Mouse (Mus musculus): ENCODE data around the gene Foxo6. TPM values are rescaled to one million over a fixed set of nuclear protein-coding genes. Genes with fewer than 3 reads are reported as not detected.

Gene Foxo6
- polyA plus RNA-seq, 1 experiment from 2014 or later: 0.13 TPM

GRCm38 (mm10) chr4:120231982-120232381, 55.2 kb downstream of the Foxo6 start:
- Histone ChIP-seq H3K27me3 (replicated peaks; ENCODE audit: insufficient read depth, low read length) (no peaks in the 10 kb centered on the region), H3K27ac (ENCODE audit: low read length) (no peak overlapping the region), H3K4me1 (ENCODE audit: insufficient read depth, low read depth, low read length) (no peaks in the 10 kb centered on the region), H3K9ac (replicated peaks; ENCODE audit: low read depth) (no peak overlapping the region), H3K36me3 (ENCODE audit: insufficient read depth, low read length) (no peaks in the 10 kb centered on the region), H3K4me3 (ENCODE audit: low read depth, low read length) (no peak overlapping the region), H3K9me3 (ENCODE audit: low read length) (no peaks in the 10 kb centered on the region), H3K4me2 (replicated peaks; ENCODE audit: low read depth, low read length) (no peak overlapping the region)
- DNase-seq (ENCODE audit: low spot score) (no peak), ATAC-seq (no peak)
- TF ChIP-seq CTCF (IDR thresholded peaks at IDR 0.05) (no peak), EP300 (IDR thresholded peaks at IDR 0.05) (no peak)
- WGBS: 72% methylated on average over 4 of the region's 4 CpGs

- Histone ChIP-seq H3K9me3 (ENCODE audit: low read length) (no peaks in the 10 kb centered on the region), H3K4me3 (ENCODE audit: low read depth, low read length) (no peak overlapping the region), H3K27me3 (replicated peaks; ENCODE audit: insufficient read depth, low read length) (no peaks in the 10 kb centered on the region), H3K9ac (replicated peaks; ENCODE audit: low read depth) (no peak overlapping the region), H3K36me3 (ENCODE audit: insufficient read depth, low read length) (no peaks in the 10 kb centered on the region), H3K4me1 (ENCODE audit: insufficient read depth, low read depth, low read length) (no peaks in the 10 kb centered on the region), H3K4me2 (replicated peaks; ENCODE audit: low read depth, low read length) (no peak overlapping the region), H3K27ac (ENCODE audit: low read length) (no peak overlapping the region)
- peak; percentile 80 for DNase-seq (ENCODE audit: low spot score)
- 14% methylated on average over 6 of the region's 6 CpGs for WGBS
- peak; percentile 79 for ATAC-seq
- TF ChIP-seq CTCF (IDR thresholded peaks at IDR 0.05) (peak; percentile 100), EP300 (IDR thresholded peaks at IDR 0.05) (no peak)
Measured at GRCm38 (mm10) chr4:120230256-120230649, 56.9 kb downstream of the Foxo6 start.

DNA sequence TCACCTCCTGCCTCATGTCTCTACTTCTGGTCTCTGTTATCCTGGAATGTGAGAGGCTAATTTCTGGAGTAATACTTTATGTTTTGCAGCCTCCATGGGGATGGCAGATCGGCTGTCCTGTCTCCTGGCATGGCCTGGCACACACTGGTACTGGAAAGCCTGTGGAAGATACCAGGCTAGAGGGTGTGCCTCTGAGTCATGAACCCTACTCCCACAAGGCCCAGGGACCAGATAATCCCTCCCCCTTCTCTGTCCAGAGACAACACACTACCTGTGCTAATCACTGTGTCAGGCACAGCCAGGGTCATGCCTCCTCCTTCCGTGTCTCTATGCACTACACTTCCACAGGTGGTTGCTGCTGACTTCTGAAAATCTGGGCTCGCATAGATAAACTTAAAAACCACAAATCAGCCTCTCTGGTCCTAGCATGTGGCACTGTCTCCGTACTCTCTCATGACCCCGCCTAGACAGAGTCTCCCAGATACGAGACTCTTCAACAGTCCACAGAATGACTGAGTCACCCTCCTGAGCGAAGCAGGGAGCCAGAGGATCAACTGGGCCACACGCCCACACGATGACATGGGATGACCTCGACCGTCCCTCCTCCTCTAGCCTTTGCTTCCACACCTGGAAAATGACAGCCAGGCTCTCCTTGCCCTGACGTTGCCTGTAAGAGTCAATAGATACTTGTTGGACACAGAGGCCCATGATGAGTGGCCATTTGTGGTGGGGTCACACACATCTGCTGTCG, 57.5 kb downstream of the Foxo6 start:
- peak; percentile 7; the same call in 1 of the 2 replicates for ATAC-seq
- Histone ChIP-seq H3K9ac (replicated peaks; ENCODE audit: low read depth) (no peak overlapping the region), H3K4me2 (replicated peaks; ENCODE audit: low read depth, low read length) (no peak overlapping the region), H3K9me3 (ENCODE audit: low read length) (no peaks in the 10 kb centered on the region), H3K4me1 (ENCODE audit: insufficient read depth, low read depth, low read length) (no peaks in the 10 kb centered on the region), H3K27ac (ENCODE audit: low read length) (no peak overlapping the region), H3K36me3 (ENCODE audit: insufficient read depth, low read length) (no peaks in the 10 kb centered on the region), H3K4me3 (ENCODE audit: low read depth, low read length) (no peak overlapping the region), H3K27me3 (replicated peaks; ENCODE audit: insufficient read depth, low read length) (no peaks in the 10 kb centered on the region)
- no peak for DNase-seq (ENCODE audit: low spot score)
- no peak for TF ChIP-seq EP300 (IDR thresholded peaks at IDR 0.05)
- no peak for TF ChIP-seq CTCF (IDR thresholded peaks at IDR 0.05)
- WGBS: 71% methylated on average over 13 of the region's 13 CpGs

GRCm38 (mm10) chr4:120228613-120229012, 58.5 kb downstream of the Foxo6 start:
- TF ChIP-seq EP300 (IDR thresholded peaks at IDR 0.05) (no peak), CTCF (IDR thresholded peaks at IDR 0.05) (no peak)
- Histone ChIP-seq H3K4me3 (ENCODE audit: low read depth, low read length) (no peak overlapping the region), H3K9ac (replicated peaks; ENCODE audit: low read depth) (no peak overlapping the region), H3K4me2 (replicated peaks; ENCODE audit: low read depth, low read length) (no peak overlapping the region), H3K9me3 (ENCODE audit: low read length) (no peaks in the 10 kb centered on the region), H3K27me3 (replicated peaks; ENCODE audit: insufficient read depth, low read length) (no peaks in the 10 kb centered on the region), H3K4me1 (ENCODE audit: insufficient read depth, low read depth, low read length) (peaks cover under 1% of the 10 kb centered on the region; the same call in 1 of the 2 replicates), H3K36me3 (ENCODE audit: insufficient read depth, low read length) (no peaks in the 10 kb centered on the region), H3K27ac (ENCODE audit: low read length) (no peak overlapping the region)
- ATAC-seq: no peak
- WGBS: 89% methylated on average over 3 of the region's 3 CpGs
- DNase-seq (ENCODE audit: low spot score): no peak

GRCm38 (mm10) chr4:120227224-120227623, 59.9 kb downstream of the Foxo6 start:
- no peak for ATAC-seq
- 52% methylated on average over 2 of the region's 2 CpGs for WGBS
- no peak overlapping the region for H3K9ac ChIP-seq (replicated peaks; ENCODE audit: low read depth)

GRCm38 (mm10) chr4:120226682-120227081, 60.5 kb downstream of the Foxo6 start:
- ATAC-seq: no peak
- no peak overlapping the region for H3K27ac ChIP-seq (ENCODE audit: low read length)
- no peaks in the 10 kb centered on the region for H3K9me3 ChIP-seq (ENCODE audit: low read length)
- no peaks in the 10 kb centered on the region for H3K36me3 ChIP-seq (ENCODE audit: insufficient read depth, low read length)
- H3K4me1 ChIP-seq (ENCODE audit: insufficient read depth, low read depth, low read length): peaks cover 4% of the 10 kb centered on the region; the same call in 1 of the 2 replicates
- TF ChIP-seq CTCF (IDR thresholded peaks at IDR 0.05): no peak
- no peak for TF ChIP-seq EP300 (IDR thresholded peaks at IDR 0.05)
- no peaks in the 10 kb centered on the region for H3K27me3 ChIP-seq (replicated peaks; ENCODE audit: insufficient read depth, low read length)
- H3K9ac ChIP-seq (replicated peaks; ENCODE audit: low read depth): no peak overlapping the region
- no peak overlapping the region for H3K4me2 ChIP-seq (replicated peaks; ENCODE audit: low read depth, low read length)
- H3K4me3 ChIP-seq (ENCODE audit: low read depth, low read length): no peak overlapping the region
- 57% methylated on average over 4 of the region's 4 CpGs for WGBS
- DNase-seq (ENCODE audit: low spot score): no peak

More at GRCm38 (mm10) chr4:120227224-120227623, 59.9 kb downstream of the Foxo6 start:
- Histone ChIP-seq H3K27ac (ENCODE audit: low read length) (no peak overlapping the region), H3K4me1 (ENCODE audit: insufficient read depth, low read depth, low read length) (peaks cover 4% of the 10 kb centered on the region; the same call in 1 of the 2 replicates), H3K36me3 (ENCODE audit: insufficient read depth, low read length) (no peaks in the 10 kb centered on the region), H3K9me3 (ENCODE audit: low read length) (no peaks in the 10 kb centered on the region), H3K27me3 (replicated peaks; ENCODE audit: insufficient read depth, low read length) (no peaks in the 10 kb centered on the region), H3K4me2 (replicated peaks; ENCODE audit: low read depth, low read length) (no peak overlapping the region), H3K4me3 (ENCODE audit: low read depth, low read length) (no peak overlapping the region)
- TF ChIP-seq CTCF (IDR thresholded peaks at IDR 0.05) (no peak), EP300 (IDR thresholded peaks at IDR 0.05) (no peak)
- DNase-seq (ENCODE audit: low spot score): no peak
